Mouse (Mus musculus): ENCODE results near the gene Mical2. TPM values are rescaled to one million over a fixed set of nuclear protein-coding genes. Genes with fewer than 3 reads are reported as not detected.

The Mical2 gene
- polyA plus RNA-seq, 1 experiment from 2014 or later, result 140 TPM

GRCm38 (mm10) chr7:112202194-112202593 lies 23.5 kb upstream of the Mical2 start:
- 42% methylated on average over 4 of the region's 4 CpGs for WGBS

GRCm38 (mm10) chr7:112202843-112203242 lies 22.8 kb upstream of the Mical2 start:
- no peak for ATAC-seq (ENCODE audit: insufficient number of reproducible peaks, insufficient read depth, low FRiP score, low read depth)

More at GRCm38 (mm10) chr7:112202194-112202593, 23.5 kb upstream of the Mical2 start:
- no peak overlapping the region for H3K9ac ChIP-seq (ENCODE audit: low read length)
- no peak overlapping the region for H3K4me3 ChIP-seq (ENCODE audit: control insufficient read depth in 1 of 2, insufficient read depth in 1 of 2, low read depth in 1 of 2, low read length in 2 of 2)
- H3K4me2 ChIP-seq (ENCODE audit: low read length), result no peak overlapping the region
- H3K27me3 ChIP-seq (ENCODE audit: control insufficient read depth, insufficient read depth, low read length), result no peaks in the 10 kb centered on the region
- ATAC-seq (ENCODE audit: insufficient number of reproducible peaks, insufficient read depth, low FRiP score, low read depth), result no peak
- no peak overlapping the region for H3K27ac ChIP-seq (replicated peaks in 1 of 2; ENCODE audit: control insufficient read depth in 1 of 2, insufficient read depth in 1 of 2, low read depth in 2 of 2, low read length in 2 of 2)
- H3K36me3 ChIP-seq (ENCODE audit: control insufficient read depth, insufficient read depth, low read length), result no peaks in the 10 kb centered on the region
- peaks cover 21 to 28% of the 10 kb centered on the region in 2 experiments for H3K4me1 ChIP-seq (ENCODE audit: control insufficient read depth in 2 of 2, insufficient read depth in 2 of 2, low read length in 2 of 2)
- H3K9me3 ChIP-seq (ENCODE audit: control insufficient read depth, low read length), result no peaks in the 10 kb centered on the region

GRCm38 (mm10) chr7:112203937-112204336 lies 21.7 kb upstream of the Mical2 start:
- 65% methylated on average over 5 of the region's 5 CpGs for WGBS
- Histone ChIP-seq H3K9me3 (ENCODE audit: control insufficient read depth, low read length) (no peaks in the 10 kb centered on the region), H3K9ac (ENCODE audit: low read length) (no peak overlapping the region), H3K36me3 (ENCODE audit: control insufficient read depth, insufficient read depth, low read length) (no peaks in the 10 kb centered on the region), H3K4me2 (ENCODE audit: low read length) (peak overlapping the region; percentile 17; the same call in 1 of the 2 replicates), H3K27me3 (ENCODE audit: control insufficient read depth, insufficient read depth, low read length) (no peaks in the 10 kb centered on the region), H3K4me1 (ENCODE audit: control insufficient read depth in 2 of 2, insufficient read depth in 2 of 2, low read length in 2 of 2) (peaks cover 28 to 34% of the 10 kb centered on the region in 2 experiments), H3K4me3 (ENCODE audit: control insufficient read depth in 1 of 2, insufficient read depth in 1 of 2, low read depth in 1 of 2, low read length in 2 of 2) (no peak overlapping the region), H3K27ac (replicated peaks in 1 of 2; ENCODE audit: control insufficient read depth in 1 of 2, insufficient read depth in 1 of 2, low read depth in 2 of 2, low read length in 2 of 2) (peak overlapping the region; percentile 89 to 90)
- ATAC-seq (ENCODE audit: insufficient number of reproducible peaks, insufficient read depth, low FRiP score, low read depth), result no peak

More at GRCm38 (mm10) chr7:112202843-112203242, 22.8 kb upstream of the Mical2 start:
- Histone ChIP-seq H3K9me3 (ENCODE audit: control insufficient read depth, low read length) (no peaks in the 10 kb centered on the region), H3K4me2 (ENCODE audit: low read length) (no peak overlapping the region), H3K27me3 (ENCODE audit: control insufficient read depth, insufficient read depth, low read length) (no peaks in the 10 kb centered on the region), H3K27ac (replicated peaks in 1 of 2; ENCODE audit: control insufficient read depth in 1 of 2, insufficient read depth in 1 of 2, low read depth in 2 of 2, low read length in 2 of 2) (no peak overlapping the region), H3K36me3 (ENCODE audit: control insufficient read depth, insufficient read depth, low read length) (no peaks in the 10 kb centered on the region), H3K4me1 (ENCODE audit: control insufficient read depth in 2 of 2, insufficient read depth in 2 of 2, low read length in 2 of 2) (peaks cover 21 to 28% of the 10 kb centered on the region in 2 experiments), H3K4me3 (ENCODE audit: control insufficient read depth in 1 of 2, insufficient read depth in 1 of 2, low read depth in 1 of 2, low read length in 2 of 2) (no peak overlapping the region), H3K9ac (ENCODE audit: low read length) (no peak overlapping the region)
- 71% methylated on average over 5 of the region's 5 CpGs for whole genome bisulfite sequencing

GRCm38 (mm10) chr7:112204380-112204963 lies 21.2 kb upstream of the Mical2 start:
- peak; percentile 40 for ATAC-seq (ENCODE audit: insufficient number of reproducible peaks, insufficient read depth, low FRiP score, low read depth)
- peak overlapping the region; percentile 17; the same call in 1 of the 2 replicates for H3K4me2 ChIP-seq (ENCODE audit: low read length)
- H3K9me3 ChIP-seq (ENCODE audit: control insufficient read depth, low read length), result no peaks in the 10 kb centered on the region
- H3K27ac ChIP-seq (replicated peaks in 1 of 2; ENCODE audit: control insufficient read depth in 1 of 2, insufficient read depth in 1 of 2, low read depth in 2 of 2, low read length in 2 of 2), result peak overlapping the region; percentile 89 to 90
- H3K9ac ChIP-seq (ENCODE audit: low read length), result no peak overlapping the region; the same call in 1 of the 2 replicates
- no peaks in the 10 kb centered on the region for H3K36me3 ChIP-seq (ENCODE audit: control insufficient read depth, insufficient read depth, low read length)
- H3K27me3 ChIP-seq (ENCODE audit: control insufficient read depth, insufficient read depth, low read length), result no peaks in the 10 kb centered on the region
- peaks cover 30 to 37% of the 10 kb centered on the region in 2 experiments for H3K4me1 ChIP-seq (ENCODE audit: control insufficient read depth in 2 of 2, insufficient read depth in 2 of 2, low read length in 2 of 2)
- no peak overlapping the region for H3K4me3 ChIP-seq (ENCODE audit: control insufficient read depth in 1 of 2, insufficient read depth in 1 of 2, low read depth in 1 of 2, low read length in 2 of 2)
- WGBS, result 17% methylated on average over 6 of the region's 6 CpGs

GRCm38 (mm10) chr7:112205513-112205912 lies 20.1 kb upstream of the Mical2 start:
- no peak overlapping the region for H3K4me2 ChIP-seq (ENCODE audit: low read length)
- WGBS, result 93% methylated on average over 6 of the region's 6 CpGs
- no peaks in the 10 kb centered on the region for H3K27me3 ChIP-seq (ENCODE audit: control insufficient read depth, insufficient read depth, low read length)
- no peak for ATAC-seq (ENCODE audit: insufficient number of reproducible peaks, insufficient read depth, low FRiP score, low read depth)
- no peak overlapping the region for H3K4me3 ChIP-seq (ENCODE audit: control insufficient read depth in 1 of 2, insufficient read depth in 1 of 2, low read depth in 1 of 2, low read length in 2 of 2)
- peak overlapping the region in 1 of 2 experiments; percentile 90; a peak in 2 of 4 replicates for H3K27ac ChIP-seq (replicated peaks in 1 of 2; ENCODE audit: control insufficient read depth in 1 of 2, insufficient read depth in 1 of 2, low read depth in 2 of 2, low read length in 2 of 2)
- peaks cover 30 to 42% of the 10 kb centered on the region in 2 experiments for H3K4me1 ChIP-seq (ENCODE audit: control insufficient read depth in 2 of 2, insufficient read depth in 2 of 2, low read length in 2 of 2)
- no peaks in the 10 kb centered on the region for H3K9me3 ChIP-seq (ENCODE audit: control insufficient read depth, low read length)
- no peaks in the 10 kb centered on the region for H3K36me3 ChIP-seq (ENCODE audit: control insufficient read depth, insufficient read depth, low read length)
- H3K9ac ChIP-seq (ENCODE audit: low read length), result no peak overlapping the region

- Histone ChIP-seq H3K27me3 (ENCODE audit: control insufficient read depth, insufficient read depth, low read length) (no peaks in the 10 kb centered on the region), H3K4me1 (ENCODE audit: control insufficient read depth in 2 of 2, insufficient read depth in 2 of 2, low read length in 2 of 2) (peaks cover 30 to 39% of the 10 kb centered on the region in 2 experiments), H3K9ac (ENCODE audit: low read length) (no peak overlapping the region), H3K27ac (replicated peaks in 1 of 2; ENCODE audit: control insufficient read depth in 1 of 2, insufficient read depth in 1 of 2, low read depth in 2 of 2, low read length in 2 of 2) (peak overlapping the region in 1 of 2 experiments; percentile 60; a peak in 1 of 4 replicates), H3K4me2 (ENCODE audit: low read length) (no peak overlapping the region), H3K9me3 (ENCODE audit: control insufficient read depth, low read length) (no peaks in the 10 kb centered on the region), H3K36me3 (ENCODE audit: control insufficient read depth, insufficient read depth, low read length) (no peaks in the 10 kb centered on the region), H3K4me3 (ENCODE audit: control insufficient read depth in 1 of 2, insufficient read depth in 1 of 2, low read depth in 1 of 2, low read length in 2 of 2) (no peak overlapping the region)
- WGBS, result 86% methylated on average over 6 of the region's 6 CpGs
- no peak for ATAC-seq (ENCODE audit: insufficient number of reproducible peaks, insufficient read depth, low FRiP score, low read depth)
Observed at GRCm38 (mm10) chr7:112207717-112208116, 17.9 kb upstream of the Mical2 start.

- 56% methylated on average over 10 of the region's 10 CpGs for WGBS
- no peak overlapping the region for H3K4me2 ChIP-seq (ENCODE audit: low read length)
- peaks cover 29 to 42% of the 10 kb centered on the region in 2 experiments for H3K4me1 ChIP-seq (ENCODE audit: control insufficient read depth in 2 of 2, insufficient read depth in 2 of 2, low read length in 2 of 2)
- H3K27ac ChIP-seq (replicated peaks in 1 of 2; ENCODE audit: control insufficient read depth in 1 of 2, insufficient read depth in 1 of 2, low read depth in 2 of 2, low read length in 2 of 2), result peak overlapping the region; percentile 45 to 60
- no peak; the same call in 1 of the 2 replicates for ATAC-seq (ENCODE audit: insufficient number of reproducible peaks, insufficient read depth, low FRiP score, low read depth)
- no peak overlapping the region for H3K4me3 ChIP-seq (ENCODE audit: control insufficient read depth in 1 of 2, insufficient read depth in 1 of 2, low read depth in 1 of 2, low read length in 2 of 2)
- peak overlapping the region; percentile 10; the same call in 1 of the 2 replicates for H3K9ac ChIP-seq (ENCODE audit: low read length)
- no peaks in the 10 kb centered on the region for H3K9me3 ChIP-seq (ENCODE audit: control insufficient read depth, low read length)
- no peaks in the 10 kb centered on the region for H3K36me3 ChIP-seq (ENCODE audit: control insufficient read depth, insufficient read depth, low read length)
- H3K27me3 ChIP-seq (ENCODE audit: control insufficient read depth, insufficient read depth, low read length), result no peaks in the 10 kb centered on the region
Observed at GRCm38 (mm10) chr7:112208323-112209167, 17.1 kb upstream of the Mical2 start.

Data from heart, embryonic 14.5 days (tissue).